8 mouse cellular contexts compared by ENCODE assay signal in genomic region chr11:80476222-80477189, GRCm38 (mm10). TPM values are rescaled to one million over a fixed set of nuclear protein-coding genes. Genes with fewer than 3 reads are reported as not detected.
A peak's percentile ranks its signal among the peaks of the same experiment; 100 is the strongest.
DNase-seq lines count a peak whose midpoint lies in the region; ATAC-seq and TF ChIP-seq lines count a peak whose summit lies in the region.

Gene Cdk5r1 (plus strand): TSS chr11:80477023.

- no peak for TF ChIP-seq POLR2A in testis, adult 2 months (IDR thresholded peaks at IDR 0.05; ENCODE audit: control insufficient read depth, low read depth, low read length)

- peaks cover 56% of the 10 kb centered on the region for H3K36me3 ChIP-seq in G1E (replicated peaks)
- H3K36me3 ChIP-seq in forebrain, embryonic 13.5 days (ENCODE audit: poor library complexity, severe bottlenecking): peaks cover 38% of the 10 kb centered on the region
- H3K36me3 ChIP-seq in liver, postnatal 0 days (replicated peaks; ENCODE audit: insufficient read depth, low read length): peaks cover 16% of the 10 kb centered on the region
- peaks cover 10% of the 10 kb centered on the region; the same call in 1 of the 2 replicates for H3K36me3 ChIP-seq in neural tube, embryonic 14.5 days (ENCODE audit: control insufficient read depth, insufficient read depth, low read length)
- peaks cover 1% of the 10 kb centered on the region; the same call in 1 of the 2 replicates for H3K36me3 ChIP-seq in testis, adult 2 months (ENCODE audit: control insufficient read depth, insufficient read depth, low read length)

- peak within 1 kb of the TSS; percentile 99 for H3K9ac ChIP-seq in forebrain, embryonic 13.5 days
- peak within 1 kb of the TSS; percentile 68 for H3K9ac ChIP-seq in liver, postnatal 0 days (replicated peaks)
- peak within 1 kb of the TSS; percentile 98 for H3K9ac ChIP-seq in neural tube, embryonic 14.5 days (replicated peaks; ENCODE audit: low read depth, low read length)

- peak within 1 kb of the TSS; percentile 76 for H3K4me3 ChIP-seq in G1E (ENCODE audit: low read depth, low read length)
- peak within 1 kb of the TSS; percentile 94 for H3K4me3 ChIP-seq in forebrain, embryonic 13.5 days
- peak within 1 kb of the TSS; percentile 74 for H3K4me3 ChIP-seq in liver, postnatal 0 days (ENCODE audit: low read depth, low read length)
- peak within 1 kb of the TSS; percentile 95 for H3K4me3 ChIP-seq in neural tube, embryonic 14.5 days (ENCODE audit: low read depth, low read length)
- peak within 1 kb of the TSS; percentile 87 for H3K4me3 ChIP-seq in testis, adult 2 months (ENCODE audit: control insufficient read depth, low read depth, low read length)

- peak within 1 kb of the TSS; percentile 99 for H3K27ac ChIP-seq in forebrain, embryonic 13.5 days
- peak within 1 kb of the TSS; percentile 23; the same call in 1 of the 2 replicates for H3K27ac ChIP-seq in liver, postnatal 0 days (ENCODE audit: low read depth)
- H3K27ac ChIP-seq in neural tube, embryonic 14.5 days (ENCODE audit: low read depth, low read length): peak within 1 kb of the TSS; percentile 97
- H3K27ac ChIP-seq in testis, adult 2 months (ENCODE audit: control insufficient read depth, insufficient read depth, low read depth, low read length): peak within 1 kb of the TSS; percentile 34; the same call in 1 of the 2 replicates

- intact Hi-C loops in heart, postnatal 10 days (cut with DNase I): loop anchor here (5.0 kb wide), 2 partner anchors 46 to 126 kb away; no protein-coding TSS in a partner anchor

- H3K27me3 ChIP-seq in G1E (ENCODE audit: insufficient read depth, low read length): peaks cover 3% of the 10 kb centered on the region; the same call in 1 of the 2 replicates
- H3K27me3 ChIP-seq in forebrain, embryonic 13.5 days: peaks cover 3% of the 10 kb centered on the region; the same call in 1 of the 2 replicates
- H3K27me3 ChIP-seq in liver, postnatal 0 days (ENCODE audit: insufficient read depth, low read length): peaks cover 15% of the 10 kb centered on the region; the same call in 1 of the 2 replicates
- 0 out of 2 replicates have a peak, but pooled peaks cover 4% of the 10 kb centered on the region for H3K27me3 ChIP-seq in neural tube, embryonic 14.5 days (ENCODE audit: control insufficient read depth, insufficient read depth, low read length)
- no peaks in the 10 kb centered on the region for H3K27me3 ChIP-seq in testis, adult 2 months (ENCODE audit: control insufficient read depth, insufficient read depth, low read length)

- no peak for TF ChIP-seq EP300 in liver, postnatal 0 days (IDR thresholded peaks at IDR 0.05; ENCODE audit: low read depth)

- H3K9me3 ChIP-seq in G1E (replicated peaks): no peaks in the 10 kb centered on the region
- H3K9me3 ChIP-seq in forebrain, embryonic 13.5 days (replicated peaks): no peaks in the 10 kb centered on the region
- no peaks in the 10 kb centered on the region for H3K9me3 ChIP-seq in liver, postnatal 0 days (ENCODE audit: low read length)
- H3K9me3 ChIP-seq in neural tube, embryonic 14.5 days (ENCODE audit: control insufficient read depth, low read length): no peaks in the 10 kb centered on the region

- H3K4me1 ChIP-seq in G1E (ENCODE audit: insufficient read depth, low read depth, low read length): peaks cover 32% of the 10 kb centered on the region
- H3K4me1 ChIP-seq in forebrain, embryonic 13.5 days: peaks cover 40% of the 10 kb centered on the region
- peaks cover 18% of the 10 kb centered on the region for H3K4me1 ChIP-seq in liver, postnatal 0 days (ENCODE audit: insufficient read depth)
- H3K4me1 ChIP-seq in neural tube, embryonic 14.5 days (ENCODE audit: control insufficient read depth, insufficient read depth, low read length): peaks cover 6% of the 10 kb centered on the region
- H3K4me1 ChIP-seq in testis, adult 2 months (ENCODE audit: control insufficient read depth, insufficient read depth, low read length): peaks cover 13% of the 10 kb centered on the region

- WGBS in forebrain, embryonic 13.5 days: 1% methylated on average over 51 of the region's 116 CpGs
- 2% methylated on average over 60 of the region's 116 CpGs for WGBS in liver, postnatal 0 days (ENCODE audit: insufficient replicate concordance)
- 1% methylated on average over 65 of the region's 116 CpGs for whole genome bisulfite sequencing in neural tube, embryonic 14.5 days

- DNase-seq in G1E (ENCODE audit: low spot score): peak; percentile 93
- peak; percentile 89 to 90 for DNase-seq in heart, postnatal 10 days
- DNase-seq in kidney, postnatal 4 days: peak; percentile 89 to 94
- DNase-seq in liver, postnatal 0 days: peak; percentile 93

- ATAC-seq in G1E (ENCODE audit: extremely low read depth, insufficient number of reproducible peaks, low FRiP score, poor library complexity, severe bottlenecking): peak; percentile 46; the same call in 1 of the 2 replicates
- ATAC-seq in cerebellum, adult (ENCODE audit: insufficient number of reproducible peaks, low FRiP score, low TSS enrichment): peak; percentile 74
- peak; percentile 89 for ATAC-seq in forebrain, embryonic 13.5 days
- peak; percentile 92 for ATAC-seq in liver, postnatal 0 days
- peak; percentile 88 for ATAC-seq in neural tube, embryonic 14.5 days (ENCODE audit: low read depth)

- no peak for TF ChIP-seq CTCF in G1E (IDR thresholded peaks at IDR 0.05; ENCODE audit: low read depth, low read length)
- peak; percentile 53 for TF ChIP-seq CTCF in liver, postnatal 0 days (IDR thresholded peaks at IDR 0.05; ENCODE audit: low read depth)
- peak; percentile 31; the same call in 1 of the 2 replicates for TF ChIP-seq CTCF in testis, adult 2 months (IDR thresholded peaks at IDR 0.05; ENCODE audit: control insufficient read depth, insufficient read depth, insufficient replicate concordance, low read depth, low read length)

- H3K4me2 ChIP-seq in forebrain, embryonic 13.5 days: peak within 1 kb of the TSS; percentile 89
- H3K4me2 ChIP-seq in liver, postnatal 0 days (ENCODE audit: low read depth, low read length): peak within 1 kb of the TSS; percentile 98
- peak within 1 kb of the TSS; percentile 96 for H3K4me2 ChIP-seq in neural tube, embryonic 14.5 days (ENCODE audit: low read depth, low read length)

RNA-seq across cellular contexts. Expression of gene Cdk5r1, which starts in this region (rescaled TPM):
- total RNA-seq in G1E (2014; fragmentation: Nextera tagmentation): 0.15 TPM in 1 of 2 replicates, not detected in the other
- 0.70 and 1.5 TPM in 2 replicates for total RNA-seq in G1E (2017)
- 0.65 and 1.5 TPM in 2 replicates for polyA plus RNA-seq in G1E (2012)
- 67.9 and 73.9 TPM in 2 replicates for polyA plus RNA-seq in forebrain, embryonic 13.5 days (2015; fragmentation: Nextera tagmentation; extraction: Ambion mirVana)
- 1 to 10 TPM; 1.9 to 2.0 TPM for total RNA-seq in heart, postnatal 10 days (2021)
- 0.18 and 0.28 TPM in 2 replicates for polyA plus RNA-seq in liver, postnatal 0 days (2015; fragmentation: Nextera tagmentation; extraction: Ambion mirVana)
- 83.1 and 84.0 TPM in 2 replicates for polyA plus RNA-seq in neural tube, embryonic 14.5 days (2014; fragmentation: Nextera tagmentation; extraction: Ambion mirVana)
- 1.1 and 2.0 TPM in 2 replicates for polyA plus RNA-seq in testis, adult 2 months (2012; rRNA removed)

Comparison
In these comparisons a context has a peak if more than half of its experiments do, and no peak if none do; other contexts are left out.
1. Peak in every context shown above with its lines: DNase-seq, ATAC-seq, H3K4me3 ChIP-seq and H3K27ac ChIP-seq.
2. RNA of gene Cdk5r1 (polyA plus RNA-seq): 83.1 to 84.0 TPM in neural tube, embryonic 14.5 days and 67.9 to 73.9 TPM in forebrain, embryonic 13.5 days; 1.1 to 2.0 TPM in testis, adult 2 months, 0.65 to 1.5 TPM in G1E and 0.18 to 0.28 TPM in liver, postnatal 0 days; every median in the first group is over 10 times any median in the second.
3. Peak in DNase-seq, ATAC-seq, H3K4me3 ChIP-seq, H3K27ac ChIP-seq, H3K9ac ChIP-seq and H3K4me2 ChIP-seq in liver, postnatal 0 days; RNA of the gene not detected or under 1 TPM.
4. H3K27ac ChIP-seq: peak in every context shown above with its lines; median percentile 99 in forebrain, embryonic 13.5 days; 97 in neural tube, embryonic 14.5 days; 34 in testis, adult 2 months; 23 in liver, postnatal 0 days.